Mouse (Mus musculus) WW6 (cell line): ENCODE data around the gene Epm2aip1.
A peak's percentile ranks its signal among the peaks of the same experiment; 100 is the strongest.

Source experiments
- DNase-seq: peaks from one replicate; pipeline ENCODE4 v3.0.0-alpha.2; 2013; ENCODE audit warnings: low read depth, low spot score

The Epm2aip1 gene

GRCm38 (mm10) chr9:111287956-111288355 lies 16.2 kb downstream of the Epm2aip1 start:
- DNase-seq, result no peak

GRCm38 (mm10) chr9:111289294-111289831 lies 17.6 kb downstream of the Epm2aip1 start:
- DNase-seq, result no peak

GRCm38 (mm10) chr9:111289832-111290339 lies 18.2 kb downstream of the Epm2aip1 start:
- DNase-seq, result peak; percentile 83

GRCm38 (mm10) chr9:111290539-111291100 lies 18.9 kb downstream of the Epm2aip1 start:
- DNase-seq, result no peak

GRCm38 (mm10) chr9:111293234-111293633 lies 21.5 kb downstream of the Epm2aip1 start:
- DNase-seq, result no peak

- no peak for DNase-seq
Measured at GRCm38 (mm10) chr9:111294911-111295310, 23.2 kb downstream of the Epm2aip1 start.

- no peak for DNase-seq
Measured at GRCm38 (mm10) chr9:111295323-111295722, 23.6 kb downstream of the Epm2aip1 start.

- no peak for DNase-seq
Measured at GRCm38 (mm10) chr9:111296433-111296832, 24.7 kb downstream of the Epm2aip1 start.

- DNase-seq, result no peak
Measured at GRCm38 (mm10) chr9:111298606-111299005, 26.9 kb downstream of the Epm2aip1 start.

GRCm38 (mm10) chr9:111302196-111302831 lies 30.6 kb downstream of the Epm2aip1 start:
- DNase-seq, result no peak

GRCm38 (mm10) chr9:111304036-111304435 lies 32.3 kb downstream of the Epm2aip1 start:
- no peak for DNase-seq

- DNase-seq, result no peak
Measured at GRCm38 (mm10) chr9:111306142-111306541, 34.4 kb downstream of the Epm2aip1 start.

- DNase-seq, result no peak
Measured at GRCm38 (mm10) chr9:111311031-111311842, 39.5 kb downstream of the Epm2aip1 start, which contains the start of gene Trank1. Gene Trank1 (plus strand): TSS chr9:111311739.

- no peak for DNase-seq
Measured at GRCm38 (mm10) chr9:111311843-111312441, 40.2 kb downstream of the Epm2aip1 start.

- DNase-seq, result no peak
Measured at GRCm38 (mm10) chr9:111312442-111313141, 40.9 kb downstream of the Epm2aip1 start.

- no peak for DNase-seq
Measured at GRCm38 (mm10) chr9:111313299-111313698, 41.6 kb downstream of the Epm2aip1 start.

- no peak for DNase-seq
Measured at GRCm38 (mm10) chr9:111313793-111314192, 42.1 kb downstream of the Epm2aip1 start.

GRCm38 (mm10) chr9:111314219-111314618 lies 42.5 kb downstream of the Epm2aip1 start:
- DNase-seq, result no peak

GRCm38 (mm10) chr9:111320912-111321311 lies 49.2 kb downstream of the Epm2aip1 start:
- no peak for DNase-seq

- no peak for DNase-seq
Measured at GRCm38 (mm10) chr9:111324881-111325280, 53.2 kb downstream of the Epm2aip1 start.
